Mouse (Mus musculus) liver, adult 2 months (tissue): ENCODE measurements around the gene Zg16.

Source experiments
- CTCF ChIP-seq: fragments of 200-500 bp; IDR thresholded peaks from 2 replicates; pipeline ENCODE4 v1.5.1; 2011; ENCODE audit warnings: low read depth, low read length, control low read depth
- POLR2A ChIP-seq: fragments of 200-500 bp; IDR thresholded peaks from 2 replicates; pipeline ENCODE4 v1.6.1; 2011; ENCODE audit warnings: low read length, control low read depth; ENCODE audit not compliant: insufficient read depth; ENCODE audit errors: extremely low read depth

GRCm38 (mm10) chr7:127011051-127011450, 76.1 kb downstream of the Zg16 start:
- TF ChIP-seq CTCF: no peak
- TF ChIP-seq POLR2A: no peak
